Mouse (Mus musculus): ENCODE results near the gene Fosb.

Gene Fosb

DNA sequence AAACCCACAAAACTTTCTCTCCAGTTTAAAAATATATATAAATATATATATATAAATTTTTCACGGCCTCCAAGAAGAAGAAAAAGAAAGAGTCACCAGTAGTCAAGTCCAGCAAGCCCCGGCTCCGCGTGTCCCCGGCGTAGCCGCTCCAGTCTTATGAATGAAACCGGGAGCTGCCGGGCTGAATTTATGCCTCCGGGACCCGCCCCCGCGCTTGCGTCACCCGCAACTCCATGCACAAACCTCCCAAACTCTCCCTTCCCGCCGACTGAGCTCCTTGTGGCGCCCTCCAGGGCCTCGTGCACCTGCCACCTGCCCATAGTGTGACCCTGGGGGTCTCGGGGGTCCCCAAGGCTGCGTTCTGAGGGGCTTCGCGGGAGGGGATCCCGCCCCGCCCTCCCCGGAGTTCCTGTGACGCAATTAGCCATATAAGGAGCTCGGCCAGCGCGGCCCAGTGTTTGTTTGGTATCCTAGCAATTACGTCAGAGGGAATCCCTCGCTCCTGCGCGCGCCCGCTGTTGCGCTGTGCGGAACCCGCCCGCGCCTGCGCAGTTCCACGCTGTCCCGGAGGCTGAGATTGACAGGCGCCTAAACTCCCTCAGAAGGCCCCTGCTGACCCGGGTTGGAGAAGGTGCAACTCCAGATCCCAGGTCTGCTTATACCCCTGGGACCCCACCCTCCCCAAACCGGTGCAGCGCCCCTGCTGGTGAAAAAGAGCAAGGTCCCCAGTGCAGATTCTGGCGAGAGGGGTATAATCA is at the start of gene Fosb:
Gene Fosb (minus strand): TSS at position 168 of the 758 bp plus-strand sequence.
- DNase-seq, result peak; percentile 98

DNA sequence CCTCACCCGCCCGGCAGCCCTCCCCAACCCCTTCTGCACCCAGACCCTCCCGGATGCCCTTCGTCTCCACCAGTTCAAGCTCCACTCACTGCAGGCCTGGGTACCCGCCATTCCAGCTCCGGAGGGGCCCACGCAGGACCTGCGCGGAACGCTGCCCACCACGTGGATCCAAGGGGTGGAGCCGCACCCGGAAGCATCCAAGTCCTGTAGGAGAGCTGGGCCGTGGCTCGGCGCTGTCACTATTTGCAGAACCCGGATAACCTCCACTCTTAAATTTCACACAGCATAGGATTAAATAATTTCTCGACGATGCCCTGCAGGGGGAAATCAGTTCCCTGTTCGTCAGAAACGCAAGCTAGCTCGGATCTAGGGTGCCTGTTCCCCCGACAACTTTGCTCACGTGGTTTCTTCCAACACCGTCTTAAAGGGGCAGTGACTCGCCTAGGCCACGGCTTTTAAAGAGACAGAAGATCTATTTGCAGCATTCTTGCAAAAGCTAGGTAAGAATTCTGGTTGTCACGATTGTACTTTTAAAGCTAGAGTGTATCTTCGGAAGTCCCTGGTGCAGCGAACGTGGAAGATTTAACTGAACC is 49.5 kb upstream of the Fosb start, which contains the start of the genes Cd3eap and Ppp1r13l:
Gene Cd3eap (minus strand): TSS at position 185 of the 593 bp plus-strand sequence.
Gene Ppp1r13l (plus strand): TSS at position 451 of the 593 bp plus-strand sequence.
- DNase-seq, result peak; percentile 94

GRCm38 (mm10) chr7:19358634-19359033 is 48.8 kb upstream of the Fosb start:
- DNase-seq, result no peak

GRCm38 (mm10) chr7:19357381-19358375 is 47.8 kb upstream of the Fosb start:
- DNase-seq, result no peak

- DNase-seq, result no peak
Measured at GRCm38 (mm10) chr7:19356311-19356710, 46.5 kb upstream of the Fosb start.

- no peak for DNase-seq
Measured at GRCm38 (mm10) chr7:19354991-19355390, 45.1 kb upstream of the Fosb start.

DNA sequence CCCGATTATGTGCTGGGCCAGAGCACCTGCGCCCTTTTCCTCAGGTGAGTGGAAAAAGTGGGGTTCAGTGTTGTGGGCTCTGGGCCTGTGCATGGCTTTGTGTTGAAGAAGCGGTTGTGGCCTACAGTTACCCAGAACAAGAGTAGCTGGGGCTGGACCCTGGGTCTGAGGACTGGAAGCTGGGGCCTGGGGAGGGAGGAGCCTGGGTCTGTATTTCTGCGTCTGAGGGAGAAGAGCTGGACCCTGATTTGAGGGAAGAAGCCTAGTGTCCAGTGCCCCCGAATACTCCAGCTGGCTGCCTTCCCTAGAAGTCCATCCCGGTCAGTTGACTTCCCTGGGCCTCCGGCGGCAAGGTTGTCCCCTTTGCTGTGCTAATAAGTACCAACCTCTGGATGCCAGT is 40.4 kb upstream of the Fosb start:
- DNase-seq, result no peak

DNA sequence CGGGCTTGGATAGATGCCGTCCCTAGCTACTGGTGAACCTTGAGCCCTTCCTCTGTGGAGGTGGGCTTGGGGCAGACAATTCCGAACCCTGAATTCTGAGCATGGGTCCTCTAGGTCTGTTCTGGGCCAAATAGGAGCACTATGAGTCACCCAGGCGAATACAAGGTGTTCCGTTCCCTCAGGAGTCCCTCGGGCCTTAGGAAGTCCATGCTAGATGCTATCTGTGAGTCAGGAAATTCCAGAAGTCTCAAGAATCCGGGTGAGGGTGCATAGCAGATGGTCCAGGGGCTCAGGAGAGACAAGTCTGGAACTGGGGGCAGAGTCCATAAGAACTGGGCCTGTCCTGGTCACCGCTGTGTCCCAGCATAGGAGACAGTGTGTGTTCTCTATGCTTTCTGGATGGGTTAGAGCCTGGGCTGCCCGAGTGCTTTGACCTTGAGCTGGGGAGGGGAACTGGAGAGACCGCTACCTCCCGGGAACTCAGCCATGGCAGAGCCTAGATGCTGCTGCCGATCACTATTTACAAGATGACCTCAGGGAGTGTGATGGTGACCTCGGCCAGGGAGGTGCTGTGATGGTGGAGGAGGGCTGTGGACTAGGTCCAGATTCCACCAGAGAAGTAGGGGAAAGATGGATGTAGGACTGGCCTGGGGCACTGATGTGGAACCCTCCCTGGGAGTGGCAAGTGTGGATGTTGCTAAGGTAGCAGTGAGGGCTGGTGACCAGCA is 39.5 kb upstream of the Fosb start:
- no peak for DNase-seq

DNA sequence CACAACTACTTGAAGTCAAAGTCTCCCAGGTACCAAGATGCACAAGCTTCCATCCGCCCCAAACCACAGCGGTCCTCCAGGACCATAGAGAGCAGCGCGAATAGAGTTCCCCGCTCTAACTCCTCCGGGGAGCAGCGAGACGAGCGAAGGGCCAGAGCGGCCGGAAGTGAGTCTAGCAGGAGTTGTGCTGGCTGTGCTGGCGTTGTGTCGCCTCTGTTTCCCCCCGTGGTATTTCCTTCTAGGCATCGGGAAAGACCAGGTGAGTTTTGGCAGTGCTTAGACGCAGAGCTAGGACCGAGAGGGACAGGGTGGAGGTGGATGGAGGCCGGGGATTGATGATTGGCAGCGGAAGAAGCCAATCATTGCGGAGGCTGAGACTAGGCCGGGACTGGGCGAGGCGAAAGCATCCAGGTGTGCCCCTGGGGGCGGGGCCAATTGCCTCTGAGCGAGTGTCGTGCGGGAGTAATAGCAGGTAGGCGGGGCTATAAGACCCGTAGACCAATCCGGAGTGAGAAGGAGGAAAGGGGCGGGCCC is 35.2 kb upstream of the Fosb start:
- peak; percentile 98 to 99 for DNase-seq

- DNase-seq, result peak; percentile 37 to 42
Measured at GRCm38 (mm10) chr7:19344237-19344847, 34.5 kb upstream of the Fosb start, which contains the start of gene Ercc1. Gene Ercc1, plus strand, starts transcription at chr7:19344778.

- DNase-seq, result peak; percentile 87
Measured at GRCm38 (mm10) chr7:19343210-19343808, 33.5 kb upstream of the Fosb start.

- DNase-seq, result peak; percentile 94 to 96
Measured at GRCm38 (mm10) chr7:19342481-19343027, 32.7 kb upstream of the Fosb start.

- DNase-seq, result peak; percentile 52 to 56
Measured at GRCm38 (mm10) chr7:19341761-19342409, 32.0 kb upstream of the Fosb start.

DNA sequence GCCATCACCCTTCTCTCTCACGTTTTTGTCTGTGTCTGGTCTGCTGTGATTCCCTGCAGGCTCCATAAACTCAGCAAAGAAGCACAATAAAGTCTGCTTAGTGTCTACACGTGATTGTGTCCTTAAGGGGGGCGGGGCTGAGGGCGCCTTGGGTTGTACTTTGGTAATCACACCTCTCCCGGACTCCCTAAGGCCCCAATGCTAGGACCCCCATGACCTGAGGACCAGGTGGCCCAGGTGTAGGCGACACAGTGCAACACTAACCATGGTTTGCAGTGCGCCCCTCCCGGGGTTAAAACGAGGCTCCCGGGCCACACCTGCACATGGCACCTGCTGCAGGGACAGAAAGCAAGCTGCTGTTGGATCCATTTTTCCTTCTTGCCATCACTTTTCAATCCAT is 31.4 kb upstream of the Fosb start:
- no peak for DNase-seq

DNA sequence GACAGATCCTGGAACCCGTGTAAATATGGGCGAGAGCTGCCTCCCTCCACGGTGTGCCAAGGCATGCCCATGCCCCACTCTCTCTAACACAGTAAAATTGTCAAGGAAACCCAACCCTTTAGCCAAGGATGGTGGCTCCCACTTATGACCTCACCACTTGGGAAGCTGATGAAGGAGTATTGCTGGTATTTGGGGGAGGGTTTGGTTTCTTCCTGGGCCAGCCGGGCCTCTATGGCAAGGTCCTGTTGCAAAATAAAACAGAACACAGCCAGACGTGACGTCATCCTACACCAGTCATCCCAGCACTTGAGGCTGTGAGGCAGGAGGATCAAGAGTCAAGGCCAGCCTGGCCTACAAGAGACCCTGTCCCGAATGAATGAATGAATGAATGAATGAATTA is 28.7 kb upstream of the Fosb start:
- DNase-seq, result no peak

DNA sequence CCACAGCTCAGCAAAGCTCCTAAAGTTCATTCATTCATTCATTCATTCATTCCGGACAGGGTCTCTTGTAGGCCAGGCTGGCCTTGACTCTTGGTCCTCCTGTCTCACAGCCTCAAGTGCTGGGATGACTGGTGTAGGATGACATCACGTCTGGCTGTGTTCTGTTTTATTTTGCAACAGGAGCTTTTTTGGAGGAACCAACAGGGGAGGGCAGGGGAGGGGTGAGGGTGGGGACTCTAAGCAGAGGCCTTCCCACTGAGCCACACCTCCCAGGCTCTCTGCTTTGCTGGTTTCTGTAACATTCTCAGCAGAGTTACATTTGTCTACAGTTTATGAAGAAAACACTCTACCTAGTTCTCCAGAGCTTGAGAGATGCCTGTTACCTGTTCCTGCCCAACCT is 28.2 kb upstream of the Fosb start:
- DNase-seq, result no peak

DNA sequence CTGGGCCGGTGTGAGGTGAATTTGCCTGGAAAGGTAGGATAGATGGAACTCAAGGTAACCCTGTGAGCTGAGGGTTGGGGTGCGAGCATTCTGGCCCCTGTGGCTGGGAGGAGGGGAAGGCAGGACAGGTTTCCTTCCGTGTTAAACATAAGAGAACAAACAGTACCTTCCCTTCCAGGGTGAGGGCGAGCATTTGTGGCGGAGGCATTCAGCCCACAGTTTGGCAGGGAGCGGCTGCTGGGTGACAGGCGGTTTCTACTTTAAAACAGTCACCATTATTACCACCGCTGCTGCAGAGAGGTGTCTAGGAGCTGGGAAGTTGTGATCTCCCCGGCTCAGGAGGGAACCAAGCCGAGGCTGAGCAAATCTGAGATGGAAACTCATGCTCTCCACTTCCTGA is 27.3 kb upstream of the Fosb start:
- DNase-seq, result no peak

DNA sequence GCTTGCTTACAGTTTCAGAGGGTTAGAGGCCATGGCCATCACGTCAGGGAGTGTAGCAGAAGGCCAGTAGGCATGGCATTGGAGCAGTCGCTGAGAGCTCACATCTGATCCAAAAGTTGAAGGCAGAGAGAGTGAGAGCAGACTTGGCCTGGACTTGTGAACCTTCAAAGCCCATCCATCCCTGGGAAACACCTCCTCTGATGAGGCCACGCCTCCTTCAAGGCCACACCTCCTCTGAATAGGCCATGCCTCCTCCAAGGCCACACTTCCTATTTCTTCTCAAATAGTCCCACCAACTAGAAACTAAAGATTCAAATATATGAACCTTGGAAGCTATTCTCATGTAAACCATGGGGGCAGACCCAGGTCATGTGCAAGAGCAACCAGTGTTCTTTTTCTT is 25.7 kb upstream of the Fosb start:
- DNase-seq, result no peak

DNA sequence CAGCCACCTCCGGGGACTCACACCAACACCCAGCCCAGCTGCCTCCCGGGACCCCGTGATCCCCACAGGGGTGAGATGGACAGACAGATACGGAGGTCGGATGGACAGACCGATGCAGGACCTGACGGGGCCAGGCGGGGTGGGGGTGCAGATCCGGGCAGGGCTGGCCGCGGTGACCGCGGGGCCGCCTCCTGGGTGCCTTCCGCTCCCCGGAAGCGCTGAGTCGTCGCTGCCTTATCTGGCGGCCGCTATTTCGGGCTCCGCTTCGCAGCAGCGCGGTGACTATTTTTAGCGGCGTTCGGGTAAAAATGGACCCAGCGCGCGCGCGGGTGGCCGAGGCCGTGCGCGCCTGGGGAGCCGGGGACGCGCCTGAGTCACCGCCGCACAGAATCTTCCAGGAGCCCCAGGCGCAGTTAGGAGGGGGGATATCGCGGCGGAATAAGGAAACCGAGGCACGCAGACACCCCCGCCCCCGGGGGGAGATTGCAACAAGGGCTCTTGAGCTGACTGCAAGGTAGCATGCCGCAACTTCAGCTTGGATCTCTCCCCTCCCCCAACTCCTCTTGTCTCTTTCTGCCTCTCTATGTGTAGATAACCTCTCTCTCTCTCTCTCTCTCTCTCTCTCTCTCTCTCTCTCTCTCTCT is 23.0 kb upstream of the Fosb start:
- peak; percentile 81 for DNase-seq

DNA sequence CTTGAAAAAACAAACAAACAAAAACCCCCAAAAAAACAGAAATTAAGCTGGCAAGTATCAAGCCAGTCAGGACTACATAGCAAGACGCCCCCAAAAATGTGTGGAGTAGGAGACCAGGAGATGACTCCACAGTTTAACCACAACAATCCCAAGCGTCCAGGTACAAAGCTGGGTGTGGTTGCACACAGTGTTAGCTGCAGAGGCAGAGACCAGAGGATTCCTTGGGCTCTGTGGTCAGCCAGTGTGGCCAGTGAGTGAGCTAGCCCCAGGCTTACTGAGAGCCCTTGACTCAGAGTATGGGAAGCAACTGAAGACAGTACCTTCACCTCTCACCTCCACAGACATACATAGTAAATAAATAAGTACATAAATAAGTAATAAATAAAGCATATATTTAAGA is 22.1 kb upstream of the Fosb start:
- DNase-seq, result no peak
